Mouse (Mus musculus) small intestine, adult 2 months (tissue): ENCODE measurements around the gene Gm5431.

ENCODE experiments used
- CTCF ChIP-seq: fragments of 200-500 bp; IDR thresholded peaks from 2 replicates; pipeline ENCODE4 v1.5.1; 2012; ENCODE audit warnings: low read depth, mild to moderate bottlenecking, control low read depth, inconsistent platforms, low read length, moderate library complexity, mixed read lengths; ENCODE audit not compliant: insufficient replicate concordance, insufficient read length; ENCODE audit errors: extremely low read depth
- POLR2A ChIP-seq: fragments of 200-500 bp; IDR thresholded peaks from 2 replicates; pipeline ENCODE4 v1.6.1; 2012; ENCODE audit warnings: low read depth, mild to moderate bottlenecking, control low read depth, inconsistent platforms, low read length, moderate library complexity

GRCm38 (mm10) chr11:48902021-48902420, at the start of gene Gm5431:
- TF ChIP-seq POLR2A = no peak
- no peak for TF ChIP-seq CTCF
